Mouse (Mus musculus) heart, embryonic 16.5 days (tissue): Measurements from ENCODE around the gene Tlk1. TPM values are rescaled to one million over a fixed set of nuclear protein-coding genes. Genes with fewer than 3 reads are reported as not detected.

Experiments used
- ATAC-seq: fragments of 200-750 bp; cut with Nextera tagmentation; replicated peaks from 2 replicates; pipeline ENCODE4 v1.8.0; 2017; ENCODE audit warnings: moderate number of reproducible peaks; ENCODE audit not compliant: insufficient read depth, low FRiP score; ENCODE audit errors: extremely low read depth
- H3K27ac ChIP-seq: fragments of 300-500 bp; sonication (generic); 2 replicates; pipeline ENCODE4 v1.5.1; 2014; ENCODE audit warnings: mild to moderate bottlenecking, low read length, control low read depth, moderate library complexity
- H3K27me3 ChIP-seq: fragments of 300-500 bp; sonication (generic); 2 replicates; pipeline ENCODE4 v1.6.1; 2014; ENCODE audit warnings: low read length, mixed read lengths; ENCODE audit not compliant: control insufficient read depth, insufficient read depth
- H3K36me3 ChIP-seq: fragments of 300-500 bp; sonication (generic); 2 replicates; pipeline ENCODE4 v1.6.1; 2014; ENCODE audit not compliant: control insufficient read depth, insufficient read depth
- H3K4me1 ChIP-seq: fragments of 300-500 bp; sonication (generic); 2 replicates; pipeline ENCODE4 v1.6.1; 2014; ENCODE audit warnings: low read length, mixed read lengths; ENCODE audit not compliant: control insufficient read depth, insufficient read depth
- H3K4me2 ChIP-seq: fragments of 300-500 bp; sonication (generic); 2 replicates; pipeline ENCODE4 v1.6.1; 2014; ENCODE audit warnings: low read depth, mild to moderate bottlenecking, control low read depth, low read length
- H3K4me3 ChIP-seq: fragments of 300-500 bp; sonication (generic); 2 replicates; pipeline ENCODE4 v1.5.1; 2014; ENCODE audit warnings: mild to moderate bottlenecking, control low read depth, low read length
- H3K9ac ChIP-seq: fragments of 300-500 bp; sonication (generic); 2 replicates; pipeline ENCODE4 v1.6.1; 2014; ENCODE audit warnings: low read length, control low read depth
- H3K9me3 ChIP-seq: fragments of 300-500 bp; sonication (generic); replicated peaks from 2 replicates; pipeline ENCODE4 v1.6.1; 2016; ENCODE audit warnings: low read length; ENCODE audit not compliant: control insufficient read depth
- WGBS: fragments of 180-500 bp; shearing (Covaris S2); extraction: QIAGEN DNeasy Blood & Tissue Kit; methylation state at CpG from one replicate; pipeline ENCODE4 v1.1.7; 2014; 5-methylcytosine and 5-hydroxymethylcytosine counted together
- polyA plus RNA-seq: library from polyadenylated mRNA; unstranded; fragments of >200 nt; fragmentation: Nextera tagmentation; extraction: Ambion mirVana; gene quantifications from 2 replicates; pipeline ENCODE4 v1.2.1, GENCODE M21; 2015

The Tlk1 gene
- 19.4 and 19.7 TPM in 2 replicates for polyA plus RNA-seq

DNA sequence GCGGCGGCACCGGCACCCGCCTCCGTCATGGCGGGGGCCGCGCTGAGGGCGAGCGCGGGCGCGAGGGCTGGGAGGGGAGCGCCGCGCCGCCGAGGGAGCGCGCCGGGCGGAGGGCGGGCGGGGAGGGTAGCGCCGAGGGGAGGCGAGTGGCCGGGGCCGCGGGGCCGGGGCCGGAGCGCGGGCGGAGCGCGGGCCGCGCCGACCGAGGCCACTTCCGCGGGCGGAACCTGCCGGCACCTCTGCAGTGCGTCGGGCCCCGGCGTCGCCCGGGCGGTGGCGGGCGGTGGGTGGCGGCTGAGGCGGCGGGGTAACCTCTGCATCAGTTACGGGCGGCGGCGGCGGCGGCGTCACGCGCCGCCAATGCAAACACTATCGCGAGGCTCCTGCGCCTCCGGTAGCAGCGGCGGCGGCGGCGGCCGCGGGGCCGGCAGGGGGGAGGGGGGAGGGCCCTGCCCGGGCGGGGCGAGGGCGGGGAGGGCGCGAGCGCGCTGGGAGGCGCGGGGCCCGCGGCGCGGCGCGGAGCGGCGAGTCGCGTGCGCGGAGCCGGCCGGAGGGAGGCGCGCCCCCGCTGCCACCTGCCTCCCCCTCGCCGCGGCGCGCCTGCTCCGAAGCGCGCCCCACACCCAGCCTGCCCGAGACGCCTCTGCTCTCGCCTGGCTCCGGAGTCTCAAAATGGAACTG is at the start of gene Tlk1:
Gene Tlk1, minus strand, starts transcription at position 358 of the 681 bp plus-strand sequence.
- Histone ChIP-seq H3K4me2 (peak within 1 kb of the TSS; percentile 83), H3K36me3 (no peaks in the 10 kb centered on the region), H3K27me3 (no peaks in the 10 kb centered on the region), H3K9ac (peak within 1 kb of the TSS; percentile 99), H3K9me3 (no peaks in the 10 kb centered on the region), H3K4me1 (peaks cover 24% of the 10 kb centered on the region), H3K27ac (peak within 1 kb of the TSS; percentile 100), H3K4me3 (peak within 1 kb of the TSS; percentile 92)
- WGBS, result under 1% methylated on average over 93 of the region's 118 CpGs
- peak; percentile 91 for ATAC-seq

DNA sequence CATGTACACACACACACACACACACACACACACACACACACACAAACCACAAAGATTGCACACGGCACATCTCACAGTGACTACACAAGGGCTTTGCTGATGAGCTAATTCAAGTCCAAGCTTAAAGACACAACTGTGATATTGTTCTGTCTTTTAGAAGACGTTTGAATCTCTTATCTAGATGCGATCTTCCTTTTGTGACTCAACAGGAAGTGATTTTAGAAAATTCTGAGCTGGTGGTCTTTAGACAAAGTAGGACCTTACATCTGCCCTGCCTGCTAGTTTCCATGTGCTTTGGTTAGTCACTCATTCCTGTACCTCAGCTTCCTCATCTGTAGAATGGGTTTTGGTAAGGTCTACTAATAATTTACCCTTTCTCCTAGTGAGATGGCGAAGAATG is 49.6 kb upstream of the Tlk1 start:
- H3K4me1 ChIP-seq, result no peaks in the 10 kb centered on the region
- no peak overlapping the region for H3K4me3 ChIP-seq
- H3K36me3 ChIP-seq, result no peaks in the 10 kb centered on the region
- no peaks in the 10 kb centered on the region for H3K9me3 ChIP-seq
- 78% methylated on average over 4 of the region's 4 CpGs for WGBS
- no peak for ATAC-seq
- no peaks in the 10 kb centered on the region for H3K27me3 ChIP-seq
- no peak overlapping the region for H3K4me2 ChIP-seq
- H3K27ac ChIP-seq, result no peak overlapping the region
- H3K9ac ChIP-seq, result no peak overlapping the region

DNA sequence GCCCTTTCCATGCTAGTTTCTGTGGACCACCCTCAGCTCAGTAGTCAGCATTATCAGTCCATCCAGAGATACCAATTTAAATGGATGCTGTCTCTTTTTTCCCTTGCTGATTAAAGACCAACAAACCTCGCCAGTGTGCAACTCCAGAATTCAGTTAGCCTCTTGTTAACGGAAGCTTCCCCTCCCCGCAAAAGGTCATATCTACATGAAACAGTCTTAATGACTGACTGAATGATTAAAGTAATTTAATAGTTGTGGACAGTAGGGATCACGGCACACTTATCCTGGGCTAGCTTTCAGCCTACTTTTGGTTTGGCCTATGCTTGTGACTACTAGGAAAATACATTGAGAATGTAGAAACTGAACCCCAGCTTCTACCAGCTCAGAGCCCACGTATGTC is 47.6 kb upstream of the Tlk1 start:
- Histone ChIP-seq H3K4me1 (no peaks in the 10 kb centered on the region), H3K4me2 (no peak overlapping the region), H3K36me3 (no peaks in the 10 kb centered on the region), H3K9ac (no peak overlapping the region), H3K27ac (no peak overlapping the region), H3K27me3 (no peaks in the 10 kb centered on the region), H3K4me3 (no peak overlapping the region), H3K9me3 (no peaks in the 10 kb centered on the region)
- ATAC-seq, result no peak
- 73% methylated on average over 5 of the region's 5 CpGs for WGBS

DNA sequence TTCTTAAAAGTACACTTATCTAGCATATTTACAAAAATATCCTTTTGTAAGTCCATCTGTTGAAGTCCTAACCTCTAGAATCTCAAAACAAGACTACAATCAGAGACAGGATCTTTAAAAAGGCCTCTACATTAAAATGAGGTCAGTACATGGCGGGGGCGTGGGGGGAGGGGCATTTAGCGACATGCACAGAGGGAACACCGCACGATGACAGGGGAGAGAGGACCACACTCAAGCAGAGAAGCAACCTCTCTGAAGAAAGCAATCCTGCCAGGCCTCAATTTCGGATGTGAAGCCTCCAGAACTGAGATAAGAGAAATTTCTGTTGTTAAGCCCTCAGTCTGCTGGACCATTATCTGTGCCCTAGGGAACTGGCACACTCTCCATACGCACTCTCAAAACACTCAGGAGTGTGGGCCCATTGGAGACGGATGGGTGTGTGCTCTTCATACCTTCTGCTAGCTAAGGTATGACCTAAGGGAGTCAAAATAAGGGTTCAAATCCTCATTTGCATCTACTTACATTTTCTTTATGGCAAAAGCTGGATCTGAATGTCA is 46.0 kb upstream of the Tlk1 start:
- H3K27ac ChIP-seq, result no peak overlapping the region
- no peaks in the 10 kb centered on the region for H3K4me1 ChIP-seq
- H3K4me3 ChIP-seq, result no peak overlapping the region
- ATAC-seq, result no peak
- WGBS, result 38% methylated on average over 8 of the region's 8 CpGs
- no peaks in the 10 kb centered on the region for H3K36me3 ChIP-seq
- H3K27me3 ChIP-seq, result no peaks in the 10 kb centered on the region
- H3K4me2 ChIP-seq, result no peak overlapping the region
- H3K9ac ChIP-seq, result no peak overlapping the region
- no peaks in the 10 kb centered on the region for H3K9me3 ChIP-seq

DNA sequence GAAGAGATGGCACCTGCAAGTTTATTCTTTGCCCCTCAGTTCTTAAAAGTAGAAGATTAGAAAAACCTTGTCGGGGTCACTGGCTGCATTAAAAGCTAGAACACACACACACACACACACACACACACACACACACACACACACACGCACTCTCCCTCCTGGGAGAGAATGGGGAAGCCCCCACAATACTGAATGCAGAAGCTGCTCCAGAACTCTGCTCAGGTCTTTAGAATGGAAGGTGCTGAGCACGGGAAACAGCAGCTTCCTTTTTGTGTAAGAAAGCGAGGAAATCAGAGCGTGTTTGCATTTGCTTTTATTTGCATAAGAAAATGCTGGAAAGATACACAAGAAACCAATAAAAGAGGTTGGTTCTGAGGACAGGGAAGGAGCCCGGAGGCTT is 45.3 kb upstream of the Tlk1 start:
- H3K36me3 ChIP-seq, result no peaks in the 10 kb centered on the region
- 62% methylated on average over 6 of the region's 6 CpGs for WGBS
- H3K9me3 ChIP-seq, result no peaks in the 10 kb centered on the region
- H3K27ac ChIP-seq, result no peak overlapping the region
- H3K4me1 ChIP-seq, result no peaks in the 10 kb centered on the region
- H3K4me3 ChIP-seq, result no peak overlapping the region
- ATAC-seq, result no peak
- no peaks in the 10 kb centered on the region for H3K27me3 ChIP-seq
- H3K9ac ChIP-seq, result no peak overlapping the region
- no peak overlapping the region for H3K4me2 ChIP-seq

DNA sequence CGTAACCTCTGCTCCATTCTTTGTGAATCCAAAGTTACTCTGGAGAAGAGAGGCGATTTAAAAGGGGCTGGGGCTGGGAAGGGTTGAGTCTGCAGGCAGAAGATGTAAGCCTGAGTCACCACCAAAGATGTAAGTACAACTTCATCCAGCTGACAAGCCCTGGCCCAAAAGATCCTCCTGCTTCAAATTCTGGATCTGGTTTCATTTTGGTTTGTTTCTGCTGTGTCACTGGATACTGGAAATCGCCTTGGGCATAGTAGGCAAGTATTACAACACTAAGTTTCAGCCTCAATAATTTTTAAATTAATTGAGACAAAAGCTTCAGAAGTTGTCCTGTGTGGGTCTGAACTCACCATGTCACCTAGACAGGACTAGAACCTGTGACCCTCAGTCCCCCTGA is 43.6 kb upstream of the Tlk1 start:
- no peak overlapping the region for H3K9ac ChIP-seq
- no peaks in the 10 kb centered on the region for H3K9me3 ChIP-seq
- no peak for ATAC-seq
- no peak overlapping the region for H3K4me3 ChIP-seq
- H3K27ac ChIP-seq, result no peak overlapping the region
- 86% methylated on average over 3 of the region's 3 CpGs for WGBS
- H3K36me3 ChIP-seq, result no peaks in the 10 kb centered on the region
- H3K4me2 ChIP-seq, result no peak overlapping the region
- no peaks in the 10 kb centered on the region for H3K4me1 ChIP-seq
- no peaks in the 10 kb centered on the region for H3K27me3 ChIP-seq

DNA sequence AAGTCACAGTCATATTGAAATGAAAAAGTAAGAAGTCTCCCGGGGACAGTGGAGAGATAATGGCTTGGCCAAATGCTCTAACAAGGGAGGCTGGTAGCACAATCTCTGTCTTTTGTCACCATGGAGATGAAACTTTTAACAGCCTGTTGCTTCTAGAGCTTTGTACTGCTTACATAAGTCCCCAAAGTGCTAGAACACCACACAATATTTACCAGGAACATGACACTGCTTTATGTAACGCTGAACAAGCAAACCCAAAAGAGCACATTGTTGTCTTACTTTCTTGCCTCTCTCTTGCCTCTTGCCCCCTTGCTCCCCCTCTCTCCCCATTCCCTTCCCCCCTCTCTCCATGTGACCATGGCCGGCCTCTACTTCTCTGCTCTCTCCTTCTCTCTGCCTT is 41.7 kb upstream of the Tlk1 start:
- no peak for ATAC-seq
- H3K4me1 ChIP-seq, result no peaks in the 10 kb centered on the region
- no peak overlapping the region for H3K9ac ChIP-seq
- H3K4me3 ChIP-seq, result no peak overlapping the region
- no peaks in the 10 kb centered on the region for H3K27me3 ChIP-seq
- no peaks in the 10 kb centered on the region for H3K36me3 ChIP-seq
- no peak overlapping the region for H3K27ac ChIP-seq
- WGBS, result 82% methylated on average over 3 of the region's 3 CpGs
- no peaks in the 10 kb centered on the region for H3K9me3 ChIP-seq
- H3K4me2 ChIP-seq, result no peak overlapping the region

DNA sequence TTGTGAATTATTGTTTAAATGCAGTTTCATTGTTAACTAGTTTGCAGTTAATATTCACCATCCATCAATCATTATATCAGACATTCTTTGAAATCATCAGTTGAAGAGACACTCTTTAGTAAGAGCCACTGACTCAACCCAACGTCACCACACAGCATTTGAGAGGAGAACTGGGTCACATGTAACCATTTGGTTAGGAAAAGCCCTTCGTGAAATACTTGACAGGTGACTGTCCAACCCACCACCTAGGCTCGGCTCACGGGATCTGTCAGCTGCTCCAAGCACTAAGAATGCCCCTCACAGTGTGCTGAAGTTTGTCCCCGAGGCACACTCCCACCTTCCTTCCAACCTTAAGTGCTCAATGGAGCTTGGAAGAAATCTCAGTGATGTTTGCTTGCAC is 37.4 kb upstream of the Tlk1 start:
- no peak overlapping the region for H3K4me3 ChIP-seq
- peaks cover 4% of the 10 kb centered on the region for H3K9me3 ChIP-seq
- H3K27me3 ChIP-seq, result no peaks in the 10 kb centered on the region
- WGBS, result 72% methylated on average over 5 of the region's 5 CpGs
- H3K27ac ChIP-seq, result no peak overlapping the region
- no peaks in the 10 kb centered on the region for H3K4me1 ChIP-seq
- no peak overlapping the region for H3K4me2 ChIP-seq
- no peaks in the 10 kb centered on the region for H3K36me3 ChIP-seq
- no peak overlapping the region for H3K9ac ChIP-seq
- ATAC-seq, result no peak

DNA sequence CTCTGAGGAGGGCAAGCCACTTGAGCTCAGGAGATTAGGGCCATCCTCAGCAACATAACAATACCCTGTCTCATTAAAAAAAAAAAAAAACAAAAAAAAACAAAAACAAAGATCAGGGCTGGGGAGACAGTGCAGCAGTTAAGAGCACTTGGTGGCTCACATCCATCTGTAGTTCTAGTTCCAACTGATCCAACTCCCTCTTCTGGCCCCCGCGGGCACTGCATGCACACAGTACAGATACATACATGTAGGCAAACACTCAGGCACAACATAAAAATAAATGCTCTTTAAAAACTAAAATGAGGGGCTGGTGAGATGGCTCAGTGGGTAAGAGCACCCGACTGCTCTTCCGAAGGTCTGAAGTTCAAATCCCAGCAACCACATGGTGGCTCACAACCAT is 34.2 kb upstream of the Tlk1 start:
- H3K9me3 ChIP-seq, result peaks cover 4% of the 10 kb centered on the region
- no peaks in the 10 kb centered on the region for H3K27me3 ChIP-seq
- no peak for ATAC-seq
- no peaks in the 10 kb centered on the region for H3K36me3 ChIP-seq
- no peak overlapping the region for H3K27ac ChIP-seq
- 99% methylated on average over 4 of the region's 4 CpGs for WGBS
- H3K4me2 ChIP-seq, result no peak overlapping the region
- no peak overlapping the region for H3K4me3 ChIP-seq
- H3K4me1 ChIP-seq, result no peaks in the 10 kb centered on the region
- H3K9ac ChIP-seq, result no peak overlapping the region
